Mouse (Mus musculus): ENCODE data around the gene Olfr1271.
"Not testable (repeated sequence)": the region's sequence is repeated elsewhere in the genome, so short reads cannot be mapped to it uniquely, and the experiment has no call there.

Olfr1271 gene

DNA sequence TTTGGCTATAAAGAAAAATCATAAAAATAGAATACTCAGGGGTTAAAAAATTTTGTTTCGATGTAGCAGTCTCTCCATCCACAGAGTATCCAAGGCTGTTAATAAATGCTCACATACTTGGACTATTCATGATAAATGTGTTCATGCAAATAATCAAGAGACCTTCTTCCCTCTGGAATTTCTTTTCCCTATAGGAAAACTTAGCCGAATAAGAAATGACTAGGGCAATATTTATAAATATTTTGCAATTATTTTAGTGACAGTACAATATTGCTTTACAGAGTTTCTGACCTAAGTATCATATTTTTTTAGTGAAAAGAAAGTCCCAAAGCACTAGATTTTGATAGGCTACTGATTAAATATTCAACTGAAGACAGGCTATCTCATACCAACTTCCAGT is at the start of gene Olfr1271:
Gene Olfr1271 (minus strand): TSS at position 101 of the 400 bp plus-strand sequence.
- no peak for DNase-seq

GRCm38 (mm10) chr2:90292741-90293140 is 21.9 kb upstream of the Olfr1271 start, which contains the start of gene Olfr1272:
Olfr1272 (minus strand) TSS chr2:90292841.
- DNase-seq: no peak

GRCm38 (mm10) chr2:90257492-90257891 is 13.3 kb downstream of the Olfr1271 start, which contains the start of gene Olfr142:
Olfr142 (minus strand) TSS chr2:90257592.
- DNase-seq: no peak

DNA sequence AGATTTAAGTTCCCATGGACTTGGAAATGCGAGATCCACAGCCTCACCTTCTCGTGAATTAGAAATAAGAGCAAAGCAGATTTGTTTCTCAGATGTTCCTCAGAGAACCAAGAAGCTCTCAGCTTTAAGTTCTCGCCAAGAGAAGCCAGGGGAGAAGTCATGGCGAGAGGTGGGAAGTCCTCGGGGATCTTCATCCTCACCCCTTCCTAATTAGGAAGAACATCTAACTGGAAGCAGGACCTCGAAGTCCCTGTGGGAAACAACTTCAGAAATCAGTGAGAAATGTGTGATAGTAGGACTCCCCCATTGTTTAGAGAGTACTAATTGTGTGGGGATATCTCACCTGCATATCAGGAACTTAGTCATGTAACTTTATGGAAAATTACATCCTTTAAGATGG is 46.4 kb downstream of the Olfr1271 start, which contains the start of gene Olfr1506:
Gene Olfr1506 (minus strand): TSS at position 101 of the 400 bp plus-strand sequence.
- not testable (repeated sequence) for DNase-seq

Measured in kidney, postnatal 10 days (tissue).